17 mouse cellular contexts compared by ENCODE assay signal in the genomic region with DNA sequence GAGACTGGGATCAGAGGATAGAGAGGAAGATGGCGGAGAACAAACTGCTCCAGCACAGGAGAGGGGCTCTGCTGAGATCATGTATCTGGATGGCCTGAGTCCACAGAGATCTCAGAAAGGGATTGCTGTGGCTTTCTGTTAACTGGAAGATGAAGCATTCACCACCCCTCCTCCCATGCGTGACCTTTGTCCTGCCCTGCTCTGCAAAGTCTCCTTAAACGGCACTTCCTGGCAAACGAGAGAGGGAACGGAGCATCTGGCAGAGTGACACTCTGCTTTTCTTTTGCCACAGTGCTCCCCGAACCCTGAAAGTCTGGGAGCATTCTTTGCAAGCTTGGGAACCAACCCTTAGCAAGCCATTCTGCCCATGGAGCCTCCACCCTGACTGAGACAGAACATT.
A peak's percentile ranks its signal among the peaks of the same experiment; 100 is the strongest.
DNase-seq lines count a peak whose midpoint lies in the region; ATAC-seq lines count a peak whose summit lies in the region.
"Had no signal": no experiment of that assay in that cellular context is flagged by ENCODE, and none has a peak within 500 bp of the region (broad histone marks: within the 10 kb centered on the region; RNA-seq: fewer than 3 reads in every experiment).

No protein-coding gene starts in this region.

- WGBS in hindbrain, embryonic 10.5 days = 43% methylated on average over 6 of the region's 6 CpGs
- WGBS in hindbrain, embryonic 12.5 days = 48% methylated on average over 6 of the region's 6 CpGs
- 26% methylated on average over 6 of the region's 6 CpGs for WGBS in limb, embryonic 10.5 days

- H3K9me3 ChIP-seq in hindbrain, embryonic 10.5 days = 0 out of 2 replicates have a peak, but pooled peaks cover 2% of the 10 kb centered on the region
- no peaks in the 10 kb centered on the region for H3K9me3 ChIP-seq in hindbrain, embryonic 12.5 days (replicated peaks)
- H3K9me3 ChIP-seq in limb, embryonic 10.5 days (replicated peaks) = no peaks in the 10 kb centered on the region; the same call in 1 of the 2 replicates
- H3K9me3 ChIP-seq: embryonic facial prominence, embryonic 15.5 days; heart, embryonic 15.5 days; liver, embryonic 13.5 days; lung, embryonic 15.5 days had no signal

- H3K27me3 ChIP-seq in hindbrain, embryonic 10.5 days (ENCODE audit: insufficient read depth, poor library complexity, severe bottlenecking) = no peaks in the 10 kb centered on the region
- no peaks in the 10 kb centered on the region for H3K27me3 ChIP-seq in hindbrain, embryonic 12.5 days
- no peaks in the 10 kb centered on the region for H3K27me3 ChIP-seq in limb, embryonic 10.5 days (ENCODE audit: low read depth, poor library complexity, severe bottlenecking)
- H3K27me3 ChIP-seq: embryonic facial prominence, embryonic 15.5 days; heart, embryonic 15.5 days; limb, embryonic 13.5 days; liver, embryonic 13.5 days; lung, embryonic 15.5 days had no signal

- H3K4me3 ChIP-seq in hindbrain, embryonic 10.5 days = no peak overlapping the region
- no peak overlapping the region for H3K4me3 ChIP-seq in hindbrain, embryonic 12.5 days
- H3K4me3 ChIP-seq in limb, embryonic 10.5 days = no peak overlapping the region
- H3K4me3 ChIP-seq: embryonic facial prominence, embryonic 15.5 days; gastrocnemius, adult 2 months; heart, embryonic 15.5 days; limb, embryonic 13.5 days; liver, embryonic 13.5 days; lung, embryonic 15.5 days had no signal

- H3K4me2 ChIP-seq in hindbrain, embryonic 12.5 days (replicated peaks) = no peak overlapping the region
- H3K4me2 ChIP-seq: embryonic facial prominence, embryonic 15.5 days; heart, embryonic 15.5 days; limb, embryonic 13.5 days; liver, embryonic 13.5 days; lung, embryonic 15.5 days had no signal

- H3K9ac ChIP-seq in hindbrain, embryonic 12.5 days = no peak overlapping the region
- H3K9ac ChIP-seq: embryonic facial prominence, embryonic 15.5 days; heart, embryonic 15.5 days; limb, embryonic 13.5 days; liver, embryonic 13.5 days; lung, embryonic 15.5 days had no signal

- DNase-seq in hindbrain, embryonic 10.5 days (ENCODE audit: low spot score) = peak; percentile 29
- DNase-seq in embryo, embryonic 10.5 days (ENCODE audit: low spot score) = peak; percentile 58
- DNase-seq in kidney, adult 8-10 months = peak; percentile 29 to 64
- DNase-seq in limb, embryonic 10.5 days (ENCODE audit: low spot score) = peak; percentile 43
- no peak for DNase-seq in gastrocnemius, postnatal 10 days
- DNase-seq in urinary bladder, adult 18-20 months (ENCODE audit: low spot score in 2 of 2) = no peak
- DNase-seq: B cell, adult 2 months; cerebellum, adult 2 months; gastrocnemius, adult 2 months; liver, embryonic 13.5 days; lung, postnatal 4 days had no signal

- peaks cover 7% of the 10 kb centered on the region; the same call in 1 of the 2 replicates for H3K4me1 ChIP-seq in hindbrain, embryonic 10.5 days (replicated peaks)
- no peaks in the 10 kb centered on the region for H3K4me1 ChIP-seq in hindbrain, embryonic 12.5 days
- peaks cover 21% of the 10 kb centered on the region for H3K4me1 ChIP-seq in limb, embryonic 10.5 days
- H3K4me1 ChIP-seq: liver, embryonic 13.5 days; lung, embryonic 15.5 days had no signal

- ATAC-seq in hindbrain, embryonic 12.5 days (ENCODE audit: low FRiP score) = no peak

- peak overlapping the region; percentile 67 for H3K27ac ChIP-seq in hindbrain, embryonic 10.5 days
- no peak overlapping the region for H3K27ac ChIP-seq in hindbrain, embryonic 12.5 days
- H3K27ac ChIP-seq in limb, embryonic 10.5 days = peak overlapping the region; percentile 75
- H3K27ac ChIP-seq: embryonic facial prominence, embryonic 15.5 days; gastrocnemius, adult 2 months; heart, embryonic 15.5 days; limb, embryonic 13.5 days; liver, embryonic 13.5 days; lung, embryonic 15.5 days; stomach, postnatal 0 days had no signal

- H3K36me3 ChIP-seq in hindbrain, embryonic 10.5 days = no peaks in the 10 kb centered on the region
- H3K36me3 ChIP-seq in hindbrain, embryonic 12.5 days = no peaks in the 10 kb centered on the region
- H3K36me3 ChIP-seq in limb, embryonic 10.5 days = no peaks in the 10 kb centered on the region
- H3K36me3 ChIP-seq: embryonic facial prominence, embryonic 15.5 days; heart, embryonic 15.5 days; limb, embryonic 13.5 days; liver, embryonic 13.5 days; lung, embryonic 15.5 days had no signal

Comparison
In these comparisons a context has a peak if more than half of its experiments do, and no peak if none do; other contexts are left out.
1. DNase-seq: peak in hindbrain, embryonic 10.5 days (single experiment), embryo, embryonic 10.5 days (single experiment), kidney, adult 8-10 months (2 of 2) and limb, embryonic 10.5 days (single experiment); none in gastrocnemius, postnatal 10 days (single experiment) and urinary bladder, adult 18-20 months (0 of 2).